In genomic region chr7:24869080-24869479, GRCm38 (mm10) we compare ENCODE assay signal across 31 mouse cellular contexts. TPM values are rescaled to one million over a fixed set of nuclear protein-coding genes. Genes with fewer than 3 reads are reported as not detected.
A peak's percentile ranks its signal among the peaks of the same experiment; 100 is the strongest.
DNase-seq lines count a peak whose midpoint lies in the region; ATAC-seq and TF ChIP-seq lines count a peak whose summit lies in the region.
"Had no signal": no experiment of that assay in that cellular context is flagged by ENCODE, and none has a peak within 500 bp of the region (broad histone marks: within the 10 kb centered on the region; RNA-seq: fewer than 3 reads in every experiment).

No protein-coding gene starts in this region.

- TF ChIP-seq CTCF in testis, adult 2 months (IDR thresholded peaks at IDR 0.05; ENCODE audit: control insufficient read depth, insufficient read depth, insufficient replicate concordance, low read depth, low read length): no peak

- no peaks in the 10 kb centered on the region for H3K9me3 ChIP-seq in forebrain, embryonic 14.5 days (replicated peaks; ENCODE audit: control insufficient read depth, low read length)
- H3K9me3 ChIP-seq in forebrain, embryonic 16.5 days (ENCODE audit: control insufficient read depth, low read length): no peaks in the 10 kb centered on the region

- 0 out of 2 replicates have a peak, but pooled peaks have one; percentile 50 for ATAC-seq in forebrain, embryonic 14.5 days
- no peak for ATAC-seq in forebrain, embryonic 16.5 days
- peak; percentile 38; the same call in 1 of the 2 replicates for ATAC-seq in granulocyte monocyte progenitor cell, adult 5-6 weeks (replicated peaks; ENCODE audit: poor library complexity, severe bottlenecking)
- ATAC-seq: activated CD4-positive, CD25-positive, alpha-beta regulatory T cell, adult 4 months; CD4-positive, CD25-positive, alpha-beta regulatory T cell, adult 4 months; inflammation-experienced regulatory T-cells, adult 6 months; intestine, embryonic 16.5 days had no signal

- 0 out of 2 replicates have a peak, but pooled peaks cover 4% of the 10 kb centered on the region for H3K4me1 ChIP-seq in forebrain, embryonic 14.5 days (ENCODE audit: control insufficient read depth, insufficient read depth, low read length)
- peaks cover 2% of the 10 kb centered on the region; the same call in 1 of the 2 replicates for H3K4me1 ChIP-seq in forebrain, embryonic 16.5 days (replicated peaks; ENCODE audit: control insufficient read depth, insufficient read depth, low read length)
- H3K4me1 ChIP-seq in testis, adult 2 months (ENCODE audit: control insufficient read depth, insufficient read depth, low read length): no peaks in the 10 kb centered on the region
- H3K4me1 ChIP-seq: heart, embryonic 13.5 days had no signal

- no peaks in the 10 kb centered on the region for H3K27me3 ChIP-seq in forebrain, embryonic 14.5 days (replicated peaks; ENCODE audit: control insufficient read depth, insufficient read depth, low read length)
- H3K27me3 ChIP-seq in forebrain, embryonic 16.5 days (replicated peaks; ENCODE audit: control insufficient read depth, insufficient read depth, low read length): no peaks in the 10 kb centered on the region
- H3K27me3 ChIP-seq in testis, adult 2 months (ENCODE audit: control insufficient read depth, insufficient read depth, low read length): no peaks in the 10 kb centered on the region

- no peak for TF ChIP-seq POLR2A in testis, adult 2 months (IDR thresholded peaks at IDR 0.05; ENCODE audit: control insufficient read depth, low read depth, low read length)

- WGBS in forebrain, embryonic 14.5 days: 16% methylated on average over 17 of the region's 17 CpGs
- 20% methylated on average over 17 of the region's 17 CpGs for WGBS in forebrain, embryonic 16.5 days

- H3K9ac ChIP-seq in forebrain, embryonic 14.5 days (ENCODE audit: low read length): no peak overlapping the region
- no peak overlapping the region for H3K9ac ChIP-seq in forebrain, embryonic 16.5 days (replicated peaks; ENCODE audit: low read depth, low read length)
- H3K9ac ChIP-seq: heart, embryonic 13.5 days; hindbrain, embryonic 14.5 days had no signal

- H3K36me3 ChIP-seq in forebrain, embryonic 14.5 days (ENCODE audit: control insufficient read depth, insufficient read depth, low read length): no peaks in the 10 kb centered on the region
- H3K36me3 ChIP-seq in forebrain, embryonic 16.5 days (ENCODE audit: control insufficient read depth, insufficient read depth): no peaks in the 10 kb centered on the region
- H3K36me3 ChIP-seq in testis, adult 2 months (ENCODE audit: control insufficient read depth, insufficient read depth, low read length): no peaks in the 10 kb centered on the region; the same call in 1 of the 2 replicates
- H3K36me3 ChIP-seq: forebrain, embryonic 10.5 days; heart, embryonic 10.5 days; heart, embryonic 13.5 days had no signal

- no peak overlapping the region for H3K4me3 ChIP-seq in forebrain, embryonic 14.5 days (ENCODE audit: low read depth, low read length)
- no peak overlapping the region for H3K4me3 ChIP-seq in forebrain, embryonic 16.5 days (replicated peaks; ENCODE audit: low read length)
- peak overlapping the region; percentile 93 for H3K4me3 ChIP-seq in testis, adult 2 months (ENCODE audit: control insufficient read depth, low read depth, low read length)
- H3K4me3 ChIP-seq: heart, embryonic 13.5 days had no signal

- H3K27ac ChIP-seq in forebrain, embryonic 14.5 days (ENCODE audit: low read depth, low read length): no peak overlapping the region
- no peak overlapping the region for H3K27ac ChIP-seq in forebrain, embryonic 16.5 days (ENCODE audit: low read length)
- peak overlapping the region; percentile 96 for H3K27ac ChIP-seq in testis, adult 2 months (ENCODE audit: control insufficient read depth, insufficient read depth, low read depth, low read length)
- H3K27ac ChIP-seq: forebrain, embryonic 10.5 days; heart, embryonic 10.5 days; heart, embryonic 13.5 days; hindbrain, embryonic 14.5 days; hindbrain, postnatal 0 days had no signal

- DNase-seq in forebrain, embryonic 14.5 days (ENCODE audit: low spot score): peak; percentile 61
- no peak for DNase-seq in testis, postnatal 10 days (ENCODE audit: low spot score)
- DNase-seq in heart, adult 9 months (ENCODE audit: low spot score in 2 of 2): no peak
- DNase-seq: adrenal gland, adult 8-10 months; adrenal gland, postnatal 25 days; cerebellum, adult 18-20 months; cerebellum, adult 9-10 months; gastrocnemius, postnatal 10 days; gastrocnemius, postnatal 36 days; heart, adult 18-20 months; heart, postnatal 14 days; heart, postnatal 4 days had no signal

- no peak overlapping the region for H3K4me2 ChIP-seq in forebrain, embryonic 14.5 days (ENCODE audit: low read length)
- H3K4me2 ChIP-seq in forebrain, embryonic 16.5 days (ENCODE audit: low read length): no peak overlapping the region
- H3K4me2 ChIP-seq: heart, embryonic 13.5 days; hindbrain, embryonic 14.5 days had no signal

RNA-seq across cellular contexts. Expression of gene Lypd4, which starts 0.7 kb away (rescaled TPM):
- polyA plus RNA-seq in forebrain, embryonic 14.5 days (2014; fragmentation: Nextera tagmentation; extraction: Ambion mirVana): not detected in 2 replicates
- not detected in 2 replicates for polyA plus RNA-seq in forebrain, embryonic 16.5 days (2015; fragmentation: Nextera tagmentation; extraction: Ambion mirVana)
- polyA plus RNA-seq in testis, adult 2 months (2012; rRNA removed): 909 and 952 TPM in 2 replicates
- not detected in 2 replicates for total RNA-seq in granulocyte monocyte progenitor cell, adult 5-6 weeks (2014; fragmentation: Nextera tagmentation)
- not detected in 2 replicates for total RNA-seq in granulocyte monocyte progenitor cell, adult 5-6 weeks (2017)
- total RNA-seq: adrenal gland, adult 8-10 months; adrenal gland, postnatal 25 days; gastrocnemius, adult 18-20 months; gastrocnemius, postnatal 10 days; gastrocnemius, postnatal 36 days; heart, adult 18-20 months; heart, postnatal 14 days; heart, postnatal 4 days; hindbrain, postnatal 0 days; MEL had no signal
- polyA plus RNA-seq: activated CD4-positive, CD25-positive, alpha-beta regulatory T cell, adult 4 months; C2C12; CD4-positive, CD25-positive, alpha-beta regulatory T cell, adult 4 months; embryonic facial prominence, embryonic 11.5 days; embryonic facial prominence, embryonic 14.5 days; forebrain, embryonic 10.5 days; heart, embryonic 10.5 days; heart, embryonic 13.5 days; heart, embryonic 16.5 days; hindbrain, embryonic 11.5 days; hindbrain, embryonic 14.5 days; hindbrain, postnatal 0 days; inflammation-experienced regulatory T-cells, adult 6 months; intestine, embryonic 16.5 days had no signal

RNA-seq across cellular contexts. Expression of gene Dmrtc2, which starts 0.8 kb away (rescaled TPM):
- polyA plus RNA-seq in forebrain, embryonic 14.5 days (2014; fragmentation: Nextera tagmentation; extraction: Ambion mirVana): not detected in 2 replicates
- polyA plus RNA-seq in forebrain, embryonic 16.5 days (2015; fragmentation: Nextera tagmentation; extraction: Ambion mirVana): not detected in 2 replicates
- 129 and 134 TPM in 2 replicates for polyA plus RNA-seq in testis, adult 2 months (2012; rRNA removed)
- total RNA-seq in granulocyte monocyte progenitor cell, adult 5-6 weeks (2014; fragmentation: Nextera tagmentation): not detected in 2 replicates
- total RNA-seq in granulocyte monocyte progenitor cell, adult 5-6 weeks (2017): not detected in 2 replicates
- total RNA-seq: adrenal gland, adult 8-10 months; adrenal gland, postnatal 25 days; gastrocnemius, adult 18-20 months; gastrocnemius, postnatal 10 days; gastrocnemius, postnatal 36 days; heart, adult 18-20 months; heart, postnatal 14 days; heart, postnatal 4 days; hindbrain, postnatal 0 days; MEL had no signal
- polyA plus RNA-seq: activated CD4-positive, CD25-positive, alpha-beta regulatory T cell, adult 4 months; C2C12; CD4-positive, CD25-positive, alpha-beta regulatory T cell, adult 4 months; embryonic facial prominence, embryonic 11.5 days; embryonic facial prominence, embryonic 14.5 days; forebrain, embryonic 10.5 days; heart, embryonic 10.5 days; heart, embryonic 16.5 days; inflammation-experienced regulatory T-cells, adult 6 months; intestine, embryonic 16.5 days had no signal

RNA-seq across cellular contexts. Expression of gene Gm9844, which starts 7.1 kb away (rescaled TPM):
- polyA plus RNA-seq in forebrain, embryonic 14.5 days (2014; fragmentation: Nextera tagmentation; extraction: Ambion mirVana): 36.6 and 42.2 TPM in 2 replicates
- 23.0 and 28.5 TPM in 2 replicates for polyA plus RNA-seq in forebrain, embryonic 16.5 days (2015; fragmentation: Nextera tagmentation; extraction: Ambion mirVana)
- 13.6 and 13.8 TPM in 2 replicates for polyA plus RNA-seq in testis, adult 2 months (2012; rRNA removed)
- total RNA-seq in granulocyte monocyte progenitor cell, adult 5-6 weeks (2014; fragmentation: Nextera tagmentation): 3.2 and 7.1 TPM in 2 replicates
- 3.6 and 12.8 TPM in 2 replicates for total RNA-seq in granulocyte monocyte progenitor cell, adult 5-6 weeks (2017)
- total RNA-seq: adrenal gland, adult 8-10 months; gastrocnemius, adult 18-20 months; gastrocnemius, postnatal 36 days; heart, adult 18-20 months; heart, postnatal 14 days had no signal

RNA-seq across cellular contexts. Expression of gene Rps19, which starts 15.1 kb away (rescaled TPM):
- 1,541 and 2,138 TPM in 2 replicates for polyA plus RNA-seq in forebrain, embryonic 14.5 days (2014; fragmentation: Nextera tagmentation; extraction: Ambion mirVana)
- polyA plus RNA-seq in forebrain, embryonic 16.5 days (2015; fragmentation: Nextera tagmentation; extraction: Ambion mirVana): 1,290 and 1,309 TPM in 2 replicates
- polyA plus RNA-seq in testis, adult 2 months (2012; rRNA removed): 122 and 150 TPM in 2 replicates
- 4,360 and 4,453 TPM in 2 replicates for total RNA-seq in granulocyte monocyte progenitor cell, adult 5-6 weeks (2014; fragmentation: Nextera tagmentation)
- 1,417 and 1,663 TPM in 2 replicates for total RNA-seq in granulocyte monocyte progenitor cell, adult 5-6 weeks (2017)

RNA-seq across cellular contexts. Expression of gene Cd79a, which starts 28.1 kb away (rescaled TPM):
- not detected in 2 replicates for polyA plus RNA-seq in forebrain, embryonic 14.5 days (2014; fragmentation: Nextera tagmentation; extraction: Ambion mirVana)
- polyA plus RNA-seq in forebrain, embryonic 16.5 days (2015; fragmentation: Nextera tagmentation; extraction: Ambion mirVana): 0.16 and 0.19 TPM in 2 replicates
- 0.15 and 0.16 TPM in 2 replicates for polyA plus RNA-seq in testis, adult 2 months (2012; rRNA removed)
- not detected in 2 replicates for total RNA-seq in granulocyte monocyte progenitor cell, adult 5-6 weeks (2014; fragmentation: Nextera tagmentation)
- not detected in 2 replicates for total RNA-seq in granulocyte monocyte progenitor cell, adult 5-6 weeks (2017)

Comparison
In these comparisons a context has a peak if more than half of its experiments do, and no peak if none do; other contexts are left out.
1. RNA of gene Lypd4, which starts 0.7 kb away (polyA plus RNA-seq): 909 to 952 TPM in testis, adult 2 months; not detected in forebrain, embryonic 14.5 days and not detected in forebrain, embryonic 16.5 days; every median in the first group is over 100 times any median in the second.
2. RNA of gene Dmrtc2, which starts 0.8 kb away (polyA plus RNA-seq): 129 to 134 TPM in testis, adult 2 months; not detected in forebrain, embryonic 16.5 days and not detected in forebrain, embryonic 14.5 days; every median in the first group is over 100 times any median in the second.